Mouse (Mus musculus) ES-E14 (cell line): Measurements from ENCODE around the gene Bckdk. TPM values are rescaled to one million over a fixed set of nuclear protein-coding genes. Genes with fewer than 3 reads are reported as not detected.

Source experiments
- DNase-seq: peaks from one replicate; pipeline ENCODE4 v3.0.0-alpha.2; 2013; ENCODE audit warnings: low read depth, low spot score
- H3K27ac ChIP-seq: 2 replicates; pipeline ENCODE4 v1.5.1; 2012; ENCODE audit warnings: low read depth, mild to moderate bottlenecking, low read length, moderate library complexity, mixed read lengths; ENCODE audit not compliant: poor library complexity, insufficient read depth, severe bottlenecking
- H3K36me3 ChIP-seq: 2 replicates; pipeline ENCODE4 v1.6.1; 2012; ENCODE audit warnings: mild to moderate bottlenecking, low read length, moderate library complexity, mixed read lengths; ENCODE audit not compliant: control insufficient read depth, poor library complexity, insufficient read depth, severe bottlenecking
- H3K4me1 ChIP-seq, 2 experiments: fragments of 150-350 bp in 1 of 2; sonication (generic) in 1 of 2; 2 replicates each; pipeline ENCODE4 v1.6.1; 2012; ENCODE audit warnings: low read length in 2 of 2, mild to moderate bottlenecking in 1 of 2, mixed read lengths in 1 of 2; ENCODE audit not compliant: control insufficient read depth in 2 of 2, insufficient read depth in 2 of 2, poor library complexity in 1 of 2
- H3K4me3 ChIP-seq, 2 experiments: fragments of 150-350 bp in 1 of 2; sonication (generic) in 1 of 2; 2 replicates each; pipeline ENCODE4 v1.5.1; 2012; ENCODE audit warnings: low read length in 2 of 2, low read depth in 1 of 2, mild to moderate bottlenecking in 1 of 2, mixed read lengths in 1 of 2; ENCODE audit not compliant: insufficient read depth in 1 of 2, poor library complexity in 1 of 2, severe bottlenecking in 1 of 2
- H3K9ac ChIP-seq: 2 replicates; pipeline ENCODE4 v1.6.1; 2012; ENCODE audit warnings: low read depth, mild to moderate bottlenecking, low read length, mixed read lengths; ENCODE audit not compliant: poor library complexity, insufficient read depth, severe bottlenecking
- H3K9me3 ChIP-seq: fragments of 150-350 bp; sonication (generic); 2 replicates; pipeline ENCODE4 v1.6.1; 2012; ENCODE audit warnings: low read depth, mild to moderate bottlenecking, low read length; ENCODE audit not compliant: control insufficient read depth, insufficient read depth
- CHD2 ChIP-seq: IDR thresholded peaks from 2 replicates; pipeline ENCODE4 v1.6.1; 2014; ENCODE audit warnings: mild to moderate bottlenecking, low read depth, low read length, inconsistent platforms
- HCFC1 ChIP-seq: IDR thresholded peaks from 2 replicates; pipeline ENCODE4 v1.6.1; 2012; ENCODE audit warnings: low read length, inconsistent platforms, borderline replicate concordance; ENCODE audit not compliant: insufficient read depth
- MAFK ChIP-seq: IDR thresholded peaks from 2 replicates; pipeline ENCODE4 v1.6.1; 2014; ENCODE audit warnings: mild to moderate bottlenecking, low read depth, low read length, inconsistent platforms; ENCODE audit not compliant: insufficient read depth
- ZC3H11A ChIP-seq: IDR thresholded peaks from 2 replicates; pipeline ENCODE4 v1.6.1; 2012; ENCODE audit warnings: low read depth, mild to moderate bottlenecking, inconsistent platforms, low read length, borderline replicate concordance
- ZNF384 ChIP-seq: IDR thresholded peaks from 2 replicates; pipeline ENCODE4 v1.6.1; 2012; ENCODE audit warnings: low read depth, low read length, inconsistent platforms
- in situ Hi-C, 2 experiments: fragments of 600-800 bp; cut with MboI; formaldehyde crosslinking; loops; one replicate each; pipeline ENCODE4 v1.15.1; 2025; ENCODE audit warnings: low sequenced_read_pairs in 2 of 2, inconsistent platforms in 1 of 2; ENCODE audit not compliant: unreplicated experiment in 2 of 2
- total RNA-seq: library from RNA; depleted of rRNA; stranded (reverse); fragments of 300-350 nt; gene quantifications from 2 replicates; pipeline ENCODE4 v1.2.3, GENCODE M21; 2012; rRNA removed

Bckdk gene
- 53.9 and 56.4 TPM in 2 replicates for total RNA-seq

DNA sequence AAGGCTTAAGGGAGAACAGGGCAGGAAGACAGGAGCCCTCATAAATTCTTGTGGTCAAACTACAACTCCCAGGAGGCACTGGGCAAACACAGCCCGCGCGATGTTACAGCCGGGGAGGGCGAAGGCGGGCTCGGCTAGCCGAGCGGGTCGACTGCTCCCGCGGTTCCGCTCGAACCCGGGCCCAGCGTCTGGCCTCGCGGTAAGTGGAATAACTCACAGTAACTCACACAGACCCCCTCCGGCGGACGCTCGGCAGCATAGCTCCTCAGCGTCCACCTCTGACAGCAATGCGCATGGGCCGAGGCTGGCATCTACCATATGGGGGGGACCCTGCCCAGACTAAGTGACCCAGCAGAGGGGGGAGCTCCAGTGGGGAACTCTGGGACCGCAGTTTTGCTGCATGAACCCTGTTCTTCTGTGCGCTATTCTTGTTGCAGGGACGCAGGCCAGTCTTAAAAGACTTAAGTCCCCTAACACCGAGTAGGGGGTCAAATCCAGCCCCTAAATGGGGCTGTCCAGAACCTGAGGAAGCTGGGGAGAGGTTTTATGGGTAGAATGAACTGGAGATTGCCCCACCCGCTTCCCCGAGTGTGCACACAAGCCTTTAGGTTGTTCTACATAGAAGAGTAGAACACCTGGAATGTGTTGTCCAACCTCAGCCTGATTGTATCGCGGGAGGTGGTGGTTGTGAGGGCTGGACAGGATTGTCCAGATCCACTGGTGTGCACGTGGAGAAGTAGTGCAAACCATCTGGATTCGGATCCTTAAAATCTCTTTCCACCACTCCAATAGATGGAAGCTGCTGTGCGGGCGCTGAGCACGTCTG is at the start of gene Bckdk:
Gene Bckdk (plus strand): TSS at position 112 of the 826 bp plus-strand sequence.
- no peaks in the 10 kb centered on the region for H3K9me3 ChIP-seq
- in situ Hi-C loops: no loop called here
- H3K9ac ChIP-seq: peak within 1 kb of the TSS; percentile 78
- peak within 1 kb of the TSS; percentile 3; the same call in 1 of the 2 replicates for H3K27ac ChIP-seq
- peak within 1 kb of the TSS; percentile 72 to 94 for H3K4me3 ChIP-seq
- H3K4me1 ChIP-seq: peaks cover 3% of the 10 kb centered on the region in 2 experiments; a peak in 1 of 4 replicates
- peak; percentile 95 for TF ChIP-seq HCFC1
- TF ChIP-seq CHD2: peak; percentile 94
- TF ChIP-seq MAFK: no peak
- H3K36me3 ChIP-seq: peaks cover 33% of the 10 kb centered on the region
- DNase-seq: peak; percentile 66

DNA sequence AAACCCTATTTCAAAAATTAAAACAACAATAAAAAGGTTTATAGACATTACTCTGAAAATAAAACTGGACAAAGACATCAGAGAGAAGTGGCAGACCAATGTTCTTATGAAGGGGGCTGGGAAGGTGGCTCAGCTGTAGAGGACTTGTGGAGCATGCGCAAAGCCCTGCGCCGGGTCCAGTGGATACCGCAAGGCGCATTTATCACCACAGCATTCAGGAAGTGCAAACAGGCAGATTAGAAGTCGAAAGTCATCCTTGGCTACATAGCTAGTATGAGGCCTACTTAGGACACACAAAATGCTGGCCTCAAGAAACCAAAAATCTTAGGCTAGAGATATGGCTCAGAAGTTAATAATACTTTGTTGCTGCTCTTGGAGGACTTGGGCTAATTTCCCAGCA is 45.6 kb upstream of the Bckdk start:
- Histone ChIP-seq H3K27ac (no peak overlapping the region), H3K4me1 (peaks cover 0 to 6% of the 10 kb centered on the region in 2 experiments; a peak in 1 of 4 replicates), H3K36me3 (no peaks in the 10 kb centered on the region), H3K4me3 (no peak overlapping the region), H3K9ac (no peak overlapping the region), H3K9me3 (no peaks in the 10 kb centered on the region)
- DNase-seq: no peak
- in situ Hi-C loops: no loop called here
- no peak for TF ChIP-seq ZC3H11A
- no peak for TF ChIP-seq MAFK

DNA sequence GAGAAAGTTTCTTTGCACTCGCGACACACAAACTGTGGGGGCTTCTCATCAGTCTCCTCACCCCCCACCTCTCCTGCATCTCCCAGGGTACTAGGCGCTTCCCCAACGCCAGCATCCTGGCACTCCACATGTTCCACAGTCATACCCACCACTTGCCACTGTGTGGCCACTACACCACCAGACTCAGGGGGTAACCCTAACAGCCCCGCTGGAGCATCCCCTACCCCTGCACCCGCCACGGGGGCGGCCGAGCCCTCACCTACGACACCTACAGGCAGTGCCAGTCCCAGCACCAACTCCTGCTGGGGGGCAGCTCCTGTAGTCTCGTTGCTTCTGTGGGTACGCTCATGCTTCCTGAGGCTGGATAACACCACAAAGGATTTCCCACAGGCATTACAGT is 37.4 kb upstream of the Bckdk start:
- no peaks in the 10 kb centered on the region for H3K9me3 ChIP-seq
- no peak overlapping the region for H3K27ac ChIP-seq
- TF ChIP-seq ZC3H11A (no peak), CHD2 (no peak), ZNF384 (no peak), HCFC1 (no peak), MAFK (no peak)
- H3K4me1 ChIP-seq: peaks cover 0 to 2% of the 10 kb centered on the region in 2 experiments; a peak in 1 of 4 replicates
- no peak for DNase-seq
- in situ Hi-C loops: no loop called here
- peak overlapping the region; percentile 35 to 47; a peak in 3 of 4 replicates for H3K4me3 ChIP-seq
- no peak overlapping the region for H3K9ac ChIP-seq
- H3K36me3 ChIP-seq: peaks cover 3% of the 10 kb centered on the region; the same call in 1 of the 2 replicates

DNA sequence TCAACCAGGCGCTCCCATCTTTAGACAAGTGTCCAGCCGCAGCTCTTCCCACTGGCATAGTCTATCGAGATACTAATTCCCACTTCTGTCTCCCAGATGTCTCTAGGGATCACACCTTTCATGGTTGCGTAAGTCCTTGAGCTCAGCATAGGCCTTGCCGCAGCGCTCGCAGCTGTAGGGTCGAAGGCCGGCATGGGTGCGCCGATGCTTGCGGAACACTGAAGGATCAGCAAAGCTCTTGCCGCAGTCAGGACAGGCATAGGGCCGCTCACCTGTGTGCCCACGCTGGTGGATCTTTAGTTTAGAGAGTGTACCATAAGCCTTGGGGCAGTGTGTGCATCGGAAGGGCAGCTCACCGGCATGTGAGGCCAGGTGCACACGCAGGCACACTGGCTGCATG is 36.2 kb upstream of the Bckdk start:
- Histone ChIP-seq H3K9me3 (no peaks in the 10 kb centered on the region), H3K4me1 (peaks cover 0 to 2% of the 10 kb centered on the region in 2 experiments; a peak in 1 of 4 replicates), H3K36me3 (peaks cover 3% of the 10 kb centered on the region; the same call in 1 of the 2 replicates), H3K9ac (peak overlapping the region; percentile 51), H3K27ac (no peak overlapping the region), H3K4me3 (peak overlapping the region; percentile 40 to 41)
- in situ Hi-C loops: no loop called here
- no peak for DNase-seq
- TF ChIP-seq HCFC1 (no peak), ZC3H11A (no peak), CHD2 (no peak), MAFK (no peak), ZNF384 (no peak)
